Mouse (Mus musculus): ENCODE results near the gene Smlr1. TPM values are rescaled to one million over a fixed set of nuclear protein-coding genes. Genes with fewer than 3 reads are reported as not detected.
A peak's percentile ranks its signal among the peaks of the same experiment; 100 is the strongest.

Gene Smlr1
- total RNA-seq, 1 experiment, result not detected

- no peak for TF ChIP-seq ZC3H11A (IDR thresholded peaks at IDR 0.05; ENCODE audit: borderline replicate concordance, low read depth, low read length)
- TF ChIP-seq MAFK (IDR thresholded peaks at IDR 0.05; ENCODE audit: insufficient read depth, low read depth, low read length), result no peak
- no peak for TF ChIP-seq CHD2 (IDR thresholded peaks at IDR 0.05; ENCODE audit: low read depth, low read length)
- no peak for TF ChIP-seq ZNF384 (IDR thresholded peaks at IDR 0.05; ENCODE audit: low read depth, low read length)
- no peak for TF ChIP-seq HCFC1 (IDR thresholded peaks at IDR 0.05; ENCODE audit: borderline replicate concordance, insufficient read depth, low read length)
- Histone ChIP-seq H3K9me3 (ENCODE audit: control insufficient read depth, insufficient read depth, low read depth, low read length) (no peaks in the 10 kb centered on the region), H3K36me3 (ENCODE audit: control insufficient read depth, insufficient read depth, low read length, poor library complexity, severe bottlenecking) (peaks cover 22% of the 10 kb centered on the region), H3K9ac (ENCODE audit: insufficient read depth, low read depth, low read length, poor library complexity, severe bottlenecking) (no peak overlapping the region), H3K4me3 (ENCODE audit: insufficient read depth in 1 of 2, low read depth in 1 of 2, low read length in 2 of 2, poor library complexity in 1 of 2, severe bottlenecking in 1 of 2) (no peak overlapping the region), H3K4me1 (ENCODE audit: control insufficient read depth in 2 of 2, insufficient read depth in 2 of 2, low read length in 2 of 2, poor library complexity in 1 of 2) (no peaks in the 10 kb centered on the region), H3K27ac (ENCODE audit: insufficient read depth, low read depth, low read length, poor library complexity, severe bottlenecking) (no peak overlapping the region)
- DNase-seq (ENCODE audit: low read depth, low spot score), result peak; percentile 3
- in situ Hi-C loops (cut with MboI; ENCODE audit: low sequenced_read_pairs in 2 of 2, unreplicated experiment in 2 of 2), result loop anchor here in 1 of 2 experiments (25.0 kb wide), 1 partner anchor 237 kb away; no protein-coding TSS in a partner anchor
Measured at GRCm38 (mm10) chr10:25499323-25500071, 36.6 kb downstream of the Smlr1 start.

GRCm38 (mm10) chr10:25488456-25488855, 47.6 kb downstream of the Smlr1 start:
- DNase-seq (ENCODE audit: low read depth, low spot score), result peak; percentile 29
- no peak overlapping the region for H3K9ac ChIP-seq (ENCODE audit: insufficient read depth, low read depth, low read length, poor library complexity, severe bottlenecking)
- in situ Hi-C loops (cut with MboI; ENCODE audit: low sequenced_read_pairs in 2 of 2, unreplicated experiment in 2 of 2), result loop anchor here (5.0 to 25.0 kb wide), 2 partner anchors 221 to 226 kb away; no protein-coding TSS in a partner anchor

GRCm38 (mm10) chr10:25482791-25483190, 53.3 kb downstream of the Smlr1 start:
- in situ Hi-C loops (cut with MboI; ENCODE audit: low sequenced_read_pairs in 2 of 2, unreplicated experiment in 2 of 2), result loop anchor here in 1 of 2 experiments (25.0 kb wide), 1 partner anchor 220 kb away; no protein-coding TSS in a partner anchor
- DNase-seq (ENCODE audit: low read depth, low spot score), result no peak
- Histone ChIP-seq H3K4me1 (ENCODE audit: control insufficient read depth in 2 of 2, insufficient read depth in 2 of 2, low read length in 2 of 2, poor library complexity in 1 of 2) (no peaks in the 10 kb centered on the region), H3K27ac (ENCODE audit: insufficient read depth, low read depth, low read length, poor library complexity, severe bottlenecking) (no peak overlapping the region), H3K9me3 (ENCODE audit: control insufficient read depth, insufficient read depth, low read depth, low read length) (no peaks in the 10 kb centered on the region), H3K9ac (ENCODE audit: insufficient read depth, low read depth, low read length, poor library complexity, severe bottlenecking) (no peak overlapping the region), H3K4me3 (ENCODE audit: insufficient read depth in 1 of 2, low read depth in 1 of 2, low read length in 2 of 2, poor library complexity in 1 of 2, severe bottlenecking in 1 of 2) (no peak overlapping the region), H3K36me3 (ENCODE audit: control insufficient read depth, insufficient read depth, low read length, poor library complexity, severe bottlenecking) (peaks cover 18% of the 10 kb centered on the region)
- no peak for TF ChIP-seq CHD2 (IDR thresholded peaks at IDR 0.05; ENCODE audit: low read depth, low read length)
- TF ChIP-seq ZC3H11A (IDR thresholded peaks at IDR 0.05; ENCODE audit: borderline replicate concordance, low read depth, low read length), result no peak
- no peak for TF ChIP-seq HCFC1 (IDR thresholded peaks at IDR 0.05; ENCODE audit: borderline replicate concordance, insufficient read depth, low read length)
- TF ChIP-seq ZNF384 (IDR thresholded peaks at IDR 0.05; ENCODE audit: low read depth, low read length), result no peak
- no peak for TF ChIP-seq MAFK (IDR thresholded peaks at IDR 0.05; ENCODE audit: insufficient read depth, low read depth, low read length)

More at GRCm38 (mm10) chr10:25488456-25488855, 47.6 kb downstream of the Smlr1 start:
- H3K4me1 ChIP-seq (ENCODE audit: control insufficient read depth in 2 of 2, insufficient read depth in 2 of 2, low read length in 2 of 2, poor library complexity in 1 of 2), result no peaks in the 10 kb centered on the region; a peak in 1 of 4 replicates
- H3K9me3 ChIP-seq (ENCODE audit: control insufficient read depth, insufficient read depth, low read depth, low read length), result no peaks in the 10 kb centered on the region
- H3K4me3 ChIP-seq (ENCODE audit: insufficient read depth in 1 of 2, low read depth in 1 of 2, low read length in 2 of 2, poor library complexity in 1 of 2, severe bottlenecking in 1 of 2), result no peak overlapping the region
- no peak overlapping the region for H3K27ac ChIP-seq (ENCODE audit: insufficient read depth, low read depth, low read length, poor library complexity, severe bottlenecking)
- H3K36me3 ChIP-seq (ENCODE audit: control insufficient read depth, insufficient read depth, low read length, poor library complexity, severe bottlenecking), result peaks cover 12% of the 10 kb centered on the region; the same call in 1 of the 2 replicates
- TF ChIP-seq CHD2 (IDR thresholded peaks at IDR 0.05; ENCODE audit: low read depth, low read length) (no peak), ZC3H11A (IDR thresholded peaks at IDR 0.05; ENCODE audit: borderline replicate concordance, low read depth, low read length) (peak; percentile 74; the same call in 1 of the 2 replicates)

GRCm38 (mm10) chr10:25479716-25480115, 56.4 kb downstream of the Smlr1 start:
- no peak for DNase-seq (ENCODE audit: low read depth, low spot score)
- TF ChIP-seq CHD2 (IDR thresholded peaks at IDR 0.05; ENCODE audit: low read depth, low read length) (no peak), ZC3H11A (IDR thresholded peaks at IDR 0.05; ENCODE audit: borderline replicate concordance, low read depth, low read length) (no peak), ZNF384 (IDR thresholded peaks at IDR 0.05; ENCODE audit: low read depth, low read length) (no peak), HCFC1 (IDR thresholded peaks at IDR 0.05; ENCODE audit: borderline replicate concordance, insufficient read depth, low read length) (no peak), MAFK (IDR thresholded peaks at IDR 0.05; ENCODE audit: insufficient read depth, low read depth, low read length) (no peak)
- in situ Hi-C loops (cut with MboI; ENCODE audit: low sequenced_read_pairs in 2 of 2, unreplicated experiment in 2 of 2), result loop anchor here in 1 of 2 experiments (25.0 kb wide), 1 partner anchor 217 kb away; no protein-coding TSS in a partner anchor
- no peak overlapping the region for H3K9ac ChIP-seq (ENCODE audit: insufficient read depth, low read depth, low read length, poor library complexity, severe bottlenecking)
- no peaks in the 10 kb centered on the region for H3K9me3 ChIP-seq (ENCODE audit: control insufficient read depth, insufficient read depth, low read depth, low read length)
- H3K36me3 ChIP-seq (ENCODE audit: control insufficient read depth, insufficient read depth, low read length, poor library complexity, severe bottlenecking), result peaks cover 13% of the 10 kb centered on the region
- no peak overlapping the region for H3K27ac ChIP-seq (ENCODE audit: insufficient read depth, low read depth, low read length, poor library complexity, severe bottlenecking)
- H3K4me3 ChIP-seq (ENCODE audit: insufficient read depth in 1 of 2, low read depth in 1 of 2, low read length in 2 of 2, poor library complexity in 1 of 2, severe bottlenecking in 1 of 2), result no peak overlapping the region
- no peaks in the 10 kb centered on the region for H3K4me1 ChIP-seq (ENCODE audit: control insufficient read depth in 2 of 2, insufficient read depth in 2 of 2, low read length in 2 of 2, poor library complexity in 1 of 2)

Other genes starting within 250 kb of the Smlr1 start
- gene Akap7, start 228.4 kb downstream of the Smlr1 start, total RNA-seq (2012; rRNA removed), result 12.8 and 13.5 TPM in 2 replicates
- 72.5 and 83.1 TPM in 2 replicates for gene Epb41l2, start 176.5 kb downstream of the Smlr1 start, total RNA-seq (2012; rRNA removed)

Measured in ES-E14 (cell line).